Mouse (Mus musculus) forelimb bud, embryonic 11.5 days (tissue): ENCODE data around the gene Il15ra.

Source experiments
- DNase-seq: peaks from one replicate; pipeline ENCODE4 v3.0.0-alpha.2; 2012; ENCODE audit warnings: low read depth, low spot score

Gene Il15ra

DNA sequence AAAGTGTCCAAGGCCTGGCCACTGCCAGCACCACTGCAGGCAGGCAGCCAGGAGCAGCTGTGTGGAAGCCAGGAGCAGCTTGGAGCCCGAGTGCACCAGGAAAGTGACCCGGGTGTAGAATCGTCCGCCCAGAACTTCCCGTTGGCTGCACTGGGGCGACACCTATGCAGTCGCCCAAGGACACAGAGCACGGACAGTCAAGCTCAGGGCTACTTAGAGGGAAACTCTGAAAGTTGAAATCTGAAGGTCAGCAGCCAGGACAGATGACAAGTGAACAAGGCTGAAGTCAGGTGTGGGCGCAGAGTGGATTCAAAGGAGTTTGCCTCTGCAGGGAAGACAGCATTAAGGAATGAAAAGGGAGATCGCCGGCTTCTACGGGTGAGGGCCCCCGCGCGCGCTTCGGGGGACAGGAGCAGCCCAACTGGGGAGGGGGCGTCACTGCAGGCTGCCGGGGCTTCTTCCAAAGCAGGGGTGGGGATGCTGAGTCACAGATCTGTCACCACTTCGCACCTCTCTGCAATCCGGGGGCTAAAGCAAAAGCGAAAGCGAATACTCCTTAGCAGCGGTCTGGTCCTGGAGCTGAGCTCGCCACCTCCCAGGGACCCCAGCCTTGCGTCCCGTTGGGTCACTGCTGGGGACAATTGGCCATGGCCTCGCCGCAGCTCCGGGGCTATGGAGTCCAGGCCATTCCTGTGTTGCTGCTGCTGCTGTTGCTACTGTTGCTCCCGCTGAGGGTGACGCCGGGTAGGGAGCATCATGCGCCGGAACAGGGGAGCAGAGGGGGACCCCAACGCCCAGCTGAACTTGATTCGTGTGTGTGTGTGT is at the start of gene Il15ra:
TSS of gene Il15ra (plus strand) at position 90 of the 825 bp plus-strand sequence.
- peak; percentile 23 for DNase-seq

DNA sequence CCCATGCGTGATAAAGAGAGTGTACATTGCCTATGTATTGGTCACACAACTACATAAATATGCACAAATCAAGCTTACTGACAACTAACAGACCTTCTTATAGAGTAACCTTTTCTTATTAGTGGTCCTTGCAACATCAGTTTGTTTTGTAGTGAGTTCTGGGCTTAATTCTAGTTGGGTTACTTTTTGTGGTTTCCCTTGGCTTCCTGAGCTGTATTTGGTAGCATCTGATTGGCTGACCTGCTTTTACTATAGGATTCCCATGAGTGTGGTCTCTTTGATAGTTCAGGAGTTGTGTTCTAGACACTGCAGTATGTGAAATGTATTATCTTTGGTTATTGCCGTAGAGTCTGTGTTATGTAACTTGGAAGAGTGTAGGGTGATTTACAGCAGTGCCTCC is 47.5 kb upstream of the Il15ra start:
- DNase-seq: no peak

DNA sequence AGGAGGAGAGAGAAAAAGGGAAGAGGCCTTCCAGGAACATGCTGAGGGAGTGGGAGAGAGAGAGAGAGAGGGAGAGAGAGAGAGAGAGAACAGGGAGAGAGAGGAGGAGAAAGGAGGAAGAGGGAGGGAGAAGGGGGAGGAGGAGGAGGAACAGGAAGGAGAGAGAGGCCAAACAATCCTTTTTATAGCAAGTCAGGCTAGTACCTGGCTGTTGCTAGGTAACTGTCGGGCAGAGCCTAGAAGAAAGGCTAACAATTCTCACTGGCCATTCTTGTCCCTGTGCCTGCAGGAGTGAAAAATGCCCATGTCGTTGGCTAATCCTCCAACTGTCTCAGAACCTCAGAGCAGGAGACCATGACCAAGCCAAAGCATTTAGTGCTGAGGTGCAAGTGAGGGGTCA is 45.8 kb upstream of the Il15ra start:
- no peak for DNase-seq

DNA sequence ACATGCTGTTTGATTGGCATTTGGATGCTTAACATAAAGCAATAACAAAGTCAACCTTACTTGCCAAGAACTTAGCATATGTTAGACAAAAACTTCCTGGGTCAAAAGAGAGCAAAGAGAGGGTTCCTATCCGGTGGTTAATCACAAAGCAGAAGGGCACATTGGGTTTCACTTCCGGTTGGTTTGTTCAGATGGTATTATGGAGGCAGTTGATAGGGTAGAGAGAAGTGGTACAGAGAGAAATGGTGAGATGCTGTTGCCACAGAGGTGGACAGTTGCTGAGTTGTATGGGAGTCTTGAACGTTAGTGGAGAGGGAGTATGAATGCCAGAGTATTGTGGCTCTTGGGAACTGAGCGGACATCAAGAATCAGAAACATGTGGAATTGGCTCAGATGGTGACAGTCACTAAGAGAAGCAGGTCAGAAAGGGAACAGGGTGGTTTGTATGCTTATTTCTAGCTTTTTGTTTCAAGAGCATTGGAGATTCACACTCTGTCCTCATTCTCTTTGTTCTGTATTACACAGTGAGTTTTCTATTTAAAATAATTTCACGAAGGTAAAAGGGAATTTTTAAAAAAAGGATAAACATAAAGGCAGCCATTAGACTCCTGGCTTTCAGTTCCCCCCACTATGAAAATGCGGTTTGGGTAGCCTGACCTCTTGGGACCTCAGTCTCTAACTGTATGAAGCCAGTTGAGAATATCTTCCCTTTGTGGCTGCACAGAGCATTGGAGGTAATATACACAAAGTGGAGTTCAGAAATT is 42.8 kb upstream of the Il15ra start:
- no peak for DNase-seq

DNA sequence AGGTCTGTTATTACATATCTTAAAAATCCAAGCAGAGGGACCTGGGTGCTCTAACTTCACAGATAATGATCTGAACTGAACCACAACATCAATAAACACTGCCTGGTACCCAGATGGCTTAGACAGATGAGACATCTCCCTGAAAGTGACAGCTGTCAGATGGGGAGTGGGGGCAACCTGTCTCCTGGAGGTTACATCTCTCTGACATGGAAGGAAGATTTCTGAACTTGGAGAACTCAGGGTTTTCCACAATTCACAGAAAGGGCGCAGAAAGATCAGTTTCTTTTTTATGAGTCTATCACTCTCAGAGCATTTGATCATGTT is 42.2 kb upstream of the Il15ra start:
- no peak for DNase-seq

DNA sequence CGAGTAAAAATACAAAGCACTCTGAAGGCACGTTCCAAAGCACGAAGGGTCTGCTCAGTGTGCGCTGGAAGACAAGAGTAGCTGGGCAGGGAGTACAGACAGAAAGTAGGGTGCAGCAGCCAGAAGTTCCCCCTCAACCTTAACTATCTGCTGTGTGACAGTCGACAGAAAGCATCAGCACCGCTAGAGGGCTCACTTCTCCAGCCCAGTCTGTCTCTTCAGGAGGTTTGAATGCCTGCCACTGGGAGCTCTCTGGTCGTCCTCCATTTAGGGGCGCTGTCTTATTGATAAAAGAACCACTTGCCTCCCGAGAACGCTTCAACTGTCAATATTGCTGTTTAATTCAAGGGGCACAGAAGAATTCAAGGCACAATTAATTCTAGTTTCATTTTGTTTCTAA is 41.1 kb upstream of the Il15ra start:
- peak; percentile 61 for DNase-seq

DNA sequence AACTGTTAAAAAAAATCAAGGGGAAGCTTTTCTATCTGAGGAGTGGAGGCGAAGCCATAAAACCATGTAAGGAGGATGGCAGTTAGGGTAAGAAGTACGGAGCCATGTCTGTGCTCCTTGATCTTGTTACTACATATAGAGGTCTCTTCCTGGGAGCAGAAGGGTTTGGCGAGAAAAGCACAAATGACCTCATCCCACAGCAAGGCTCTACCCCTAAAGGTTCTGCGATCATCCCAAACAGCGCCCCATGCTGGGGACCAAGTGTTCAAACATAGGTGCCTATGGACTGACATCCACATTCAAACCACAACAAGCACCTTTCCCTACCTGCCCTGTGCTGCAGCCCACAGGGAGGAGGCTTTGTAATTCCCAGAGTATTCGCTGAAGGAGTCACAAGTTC is 40.7 kb upstream of the Il15ra start:
- no peak for DNase-seq

DNA sequence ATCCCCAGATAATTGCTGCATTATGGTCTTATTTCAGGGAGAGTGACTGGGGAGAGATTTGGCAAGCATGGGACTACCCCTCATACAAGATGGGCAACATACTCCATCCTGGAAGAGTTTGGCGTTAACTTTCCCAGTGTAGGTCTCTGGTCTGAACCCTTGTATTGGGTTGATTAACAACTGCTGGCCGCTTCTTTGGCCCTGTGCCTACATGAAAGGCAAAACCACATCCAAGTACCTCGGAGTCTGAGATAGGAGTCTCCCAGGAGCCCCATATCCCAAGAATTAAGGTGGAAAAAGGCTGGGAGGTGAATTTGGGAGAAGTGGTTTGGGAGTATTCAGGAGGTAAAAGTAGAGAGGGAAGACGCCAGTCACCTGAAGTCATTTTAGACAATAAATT is 40.3 kb upstream of the Il15ra start:
- no peak for DNase-seq

DNA sequence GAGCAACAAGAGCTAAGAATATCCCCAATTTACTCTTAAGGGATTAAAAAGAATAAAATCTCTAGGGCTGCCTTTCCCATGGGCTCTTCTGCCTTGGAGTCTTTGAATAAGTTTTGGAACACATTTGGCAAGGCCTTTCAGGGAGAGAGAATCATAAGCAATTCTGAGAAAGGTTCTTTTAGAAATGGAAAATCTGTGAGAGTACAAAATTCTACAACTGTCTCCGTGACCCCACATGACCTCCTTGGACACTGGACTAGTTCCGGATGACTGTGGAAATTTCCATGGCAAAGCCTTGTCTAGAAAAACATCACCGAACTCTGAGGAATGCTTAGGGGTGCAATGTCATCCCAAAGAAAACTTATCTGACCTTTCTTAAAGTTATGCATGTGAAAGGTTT is 39.8 kb upstream of the Il15ra start:
- no peak for DNase-seq

DNA sequence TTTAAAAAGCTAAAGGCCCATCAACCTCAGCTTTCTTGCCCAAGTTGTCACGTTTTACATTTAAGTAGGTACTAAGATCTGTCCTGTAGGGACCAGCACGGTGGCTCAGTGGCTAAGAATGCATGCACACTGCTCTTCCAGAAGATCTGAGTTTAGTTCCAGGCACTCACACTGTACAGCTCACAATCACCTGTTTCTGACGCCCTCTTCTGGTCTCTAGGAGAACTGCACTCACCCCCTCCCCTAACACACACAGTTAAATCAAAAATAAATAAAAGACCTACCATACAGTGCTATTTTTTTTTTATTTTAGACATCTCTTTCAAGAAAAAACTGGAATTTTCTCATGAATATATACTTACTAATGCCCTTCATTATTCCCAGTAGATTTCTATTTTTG is 32.9 kb upstream of the Il15ra start:
- DNase-seq: no peak

DNA sequence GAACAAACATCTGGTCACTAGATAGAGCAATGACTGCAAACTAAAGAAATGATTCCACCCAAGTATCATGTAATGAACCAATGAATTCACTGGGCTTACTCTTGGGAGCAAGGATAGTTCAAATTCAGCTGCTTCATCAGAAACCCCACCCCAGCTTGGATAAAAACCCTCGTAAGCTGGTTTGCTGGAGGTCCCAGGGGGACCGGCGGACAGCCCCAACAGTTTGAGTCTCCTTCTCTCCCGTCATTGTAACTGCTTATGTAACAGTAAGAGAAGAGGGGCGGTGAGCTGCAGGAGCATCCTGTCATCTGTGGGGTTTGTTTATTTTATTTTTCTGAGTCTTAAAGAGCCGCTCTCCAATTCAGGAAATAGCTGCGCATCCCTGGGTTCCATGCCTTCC is 25.5 kb upstream of the Il15ra start:
- no peak for DNase-seq

DNA sequence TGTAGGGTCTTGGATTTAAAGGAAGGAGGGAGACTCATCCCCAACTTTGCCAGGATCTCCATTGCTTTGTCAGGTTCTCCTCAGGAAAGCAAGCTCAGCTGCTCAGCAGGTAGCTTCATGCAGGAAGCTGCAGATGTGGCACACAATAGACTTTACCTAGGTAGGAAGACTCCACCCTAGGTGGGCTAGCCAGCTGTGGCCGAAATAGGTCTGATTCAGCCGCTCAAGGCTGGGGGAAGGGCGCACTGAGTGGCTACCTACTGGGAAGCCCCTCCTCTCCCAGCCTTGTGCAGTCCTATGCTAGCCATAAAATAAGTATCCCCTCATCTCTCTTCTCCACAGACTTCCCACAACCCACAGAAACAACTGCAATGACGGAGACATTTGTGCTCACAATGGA is 22.4 kb upstream of the Il15ra start:
- DNase-seq: no peak

DNA sequence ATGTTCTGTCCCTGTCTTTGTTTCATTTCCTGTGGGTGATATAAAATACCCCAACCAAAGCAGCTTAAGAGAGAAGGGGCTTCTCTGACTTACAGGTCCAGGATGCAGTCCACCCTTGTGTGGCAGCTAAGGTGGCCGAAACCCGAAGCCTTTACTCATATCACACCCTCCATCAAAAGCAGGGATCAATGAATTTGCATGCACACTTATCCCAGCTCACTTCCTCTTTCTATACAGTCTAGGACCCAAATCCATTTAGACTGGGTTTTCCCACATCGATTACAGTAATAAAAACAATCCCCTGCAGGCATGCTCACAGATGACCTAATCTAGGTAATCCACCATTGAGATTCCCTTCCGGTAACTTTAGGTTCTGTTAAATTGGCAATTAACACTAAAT is 18.6 kb upstream of the Il15ra start:
- no peak for DNase-seq

DNA sequence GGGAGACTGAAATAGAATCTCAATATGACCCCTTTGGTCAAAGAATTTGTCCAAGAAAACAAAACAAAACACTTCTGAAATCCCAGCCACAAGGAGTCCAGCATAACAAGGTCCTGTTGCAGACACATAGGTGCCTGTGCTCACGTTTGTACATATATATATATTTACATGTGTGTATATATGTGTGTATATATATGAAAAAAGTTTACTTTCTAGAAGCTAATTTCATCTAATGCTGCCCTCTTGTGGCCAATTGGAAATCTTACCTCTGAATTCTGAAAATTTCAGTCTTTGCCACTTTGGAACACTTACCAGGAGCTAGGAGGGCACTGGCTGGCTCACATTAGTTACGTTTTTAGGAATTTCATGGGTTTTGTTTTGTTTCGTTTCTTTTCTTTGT is 17.7 kb upstream of the Il15ra start:
- DNase-seq: peak; percentile 19

DNA sequence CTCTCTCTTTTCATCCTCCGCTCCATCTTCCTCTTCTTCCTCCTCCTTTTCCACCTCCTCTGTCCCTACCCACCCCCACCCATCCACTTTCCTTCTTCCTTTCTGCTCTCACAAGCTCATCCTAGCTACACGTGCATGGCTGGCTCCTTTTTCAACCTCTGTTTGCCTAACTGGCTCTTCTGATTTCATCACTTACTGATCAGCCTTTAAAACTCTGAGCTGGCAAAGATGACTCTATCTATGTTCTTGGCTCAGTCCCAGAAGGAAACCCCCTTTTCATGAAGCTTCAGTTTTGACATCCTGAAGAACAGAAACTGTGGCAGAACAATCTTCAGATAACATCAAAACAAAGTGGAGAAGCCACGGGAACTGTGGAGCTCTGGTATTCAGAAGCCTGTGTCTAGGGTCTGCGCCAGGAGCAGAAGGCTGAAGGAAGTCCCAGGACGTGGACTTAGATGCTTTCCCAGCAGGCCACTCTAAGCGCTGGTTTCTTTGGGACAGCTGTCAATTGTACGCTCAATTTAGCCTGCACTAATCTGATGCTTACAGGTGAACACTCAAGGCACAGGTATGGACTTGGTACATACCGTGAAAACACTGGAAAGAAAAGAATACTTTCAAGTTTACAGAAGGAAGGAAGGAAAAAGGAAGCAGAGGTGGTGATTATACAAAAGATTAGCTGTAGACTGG is 14.7 kb upstream of the Il15ra start:
- no peak for DNase-seq

DNA sequence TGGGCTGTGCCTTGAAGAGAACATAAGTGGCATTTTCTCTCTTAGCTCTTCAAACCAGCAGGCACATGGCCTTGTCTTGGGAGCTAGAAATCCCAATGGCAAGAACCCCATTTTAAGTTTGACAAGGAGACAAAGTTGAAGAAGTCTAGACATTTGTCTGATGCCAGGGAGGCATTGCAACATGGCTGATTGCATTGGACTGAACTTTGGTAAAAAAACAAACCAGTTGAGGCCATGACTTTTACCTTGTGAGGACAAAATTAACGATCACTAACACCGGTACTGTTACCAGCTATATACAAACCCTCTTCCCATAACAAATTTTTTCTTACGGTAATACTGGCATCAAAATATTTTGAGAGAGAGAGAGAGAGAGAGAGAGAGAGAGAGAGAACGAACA is 11.7 kb upstream of the Il15ra start:
- no peak for DNase-seq

DNA sequence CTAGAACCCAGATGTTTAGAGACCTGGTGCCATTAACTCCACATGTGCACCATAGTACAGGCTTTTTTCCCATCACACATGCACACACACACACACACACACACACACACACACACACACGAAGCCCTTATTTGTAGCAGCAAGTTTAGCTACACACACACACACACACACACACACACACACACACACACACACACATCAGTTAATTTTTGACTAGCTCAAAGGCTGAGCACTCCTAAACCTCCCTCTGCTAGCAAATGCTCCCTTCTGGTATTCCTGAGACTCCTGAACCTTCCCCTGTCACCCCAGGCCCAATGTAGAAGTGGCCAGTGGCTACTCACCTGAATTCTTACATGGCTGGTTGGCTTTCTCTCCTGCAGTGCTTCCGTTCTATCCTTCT is 11.0 kb upstream of the Il15ra start:
- DNase-seq: no peak

DNA sequence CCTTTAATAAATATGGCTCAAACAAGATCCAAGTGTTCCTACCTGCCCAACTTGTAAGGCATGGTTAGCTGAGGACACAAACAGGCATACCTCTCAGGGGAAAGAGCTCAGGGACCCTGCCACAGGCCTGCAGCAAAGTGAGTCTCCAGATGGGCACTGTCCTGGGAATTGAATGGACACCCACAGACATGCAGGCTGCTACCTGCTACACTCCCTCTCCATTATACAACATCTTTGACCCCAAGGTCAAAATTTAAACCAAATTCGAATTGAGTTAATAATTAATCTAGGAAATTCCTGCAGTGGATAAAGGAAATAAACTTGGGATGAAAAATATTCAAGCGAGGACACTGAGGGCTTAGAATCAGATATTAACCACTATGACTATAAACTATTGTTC is 9.2 kb upstream of the Il15ra start:
- no peak for DNase-seq

DNA sequence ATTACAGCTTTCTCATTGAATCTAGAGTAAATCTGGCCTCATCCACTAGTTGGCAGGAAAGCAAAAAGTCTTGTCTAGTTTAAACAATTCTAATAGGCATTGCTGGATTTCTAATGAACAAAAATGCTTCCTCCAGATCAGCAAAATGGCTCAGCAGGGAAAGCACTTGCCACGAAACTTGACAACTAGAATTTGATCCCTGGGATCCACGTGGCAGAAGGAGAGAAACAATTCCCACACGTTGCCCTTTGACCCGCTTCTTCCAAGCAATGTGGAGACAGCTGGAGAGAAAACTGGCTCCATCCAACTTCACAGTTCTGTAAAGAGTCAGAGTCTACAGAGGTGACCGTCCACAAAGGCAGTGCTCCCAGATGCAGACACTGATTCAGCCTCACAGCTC is 6.1 kb upstream of the Il15ra start:
- DNase-seq: no peak

DNA sequence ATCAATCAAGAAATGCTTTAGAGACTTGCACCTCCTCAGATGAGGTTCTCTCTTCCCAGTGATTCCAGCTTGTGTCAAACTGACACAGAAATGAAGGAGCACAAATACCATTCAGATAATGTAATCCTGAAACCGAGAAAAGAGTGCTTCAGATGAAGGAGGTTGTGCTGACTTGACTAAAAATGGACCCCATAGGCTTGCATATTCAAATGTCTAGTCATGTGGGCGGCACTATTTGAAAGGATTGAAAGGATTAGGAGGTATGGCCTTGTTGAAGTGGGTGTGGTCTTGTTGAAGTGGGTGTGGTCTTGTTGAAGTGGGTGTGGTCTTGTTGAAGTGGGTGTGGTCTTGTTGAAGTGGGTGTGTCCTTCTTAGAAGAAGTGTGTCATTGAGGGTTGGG is 5.2 kb upstream of the Il15ra start:
- no peak for DNase-seq

DNA sequence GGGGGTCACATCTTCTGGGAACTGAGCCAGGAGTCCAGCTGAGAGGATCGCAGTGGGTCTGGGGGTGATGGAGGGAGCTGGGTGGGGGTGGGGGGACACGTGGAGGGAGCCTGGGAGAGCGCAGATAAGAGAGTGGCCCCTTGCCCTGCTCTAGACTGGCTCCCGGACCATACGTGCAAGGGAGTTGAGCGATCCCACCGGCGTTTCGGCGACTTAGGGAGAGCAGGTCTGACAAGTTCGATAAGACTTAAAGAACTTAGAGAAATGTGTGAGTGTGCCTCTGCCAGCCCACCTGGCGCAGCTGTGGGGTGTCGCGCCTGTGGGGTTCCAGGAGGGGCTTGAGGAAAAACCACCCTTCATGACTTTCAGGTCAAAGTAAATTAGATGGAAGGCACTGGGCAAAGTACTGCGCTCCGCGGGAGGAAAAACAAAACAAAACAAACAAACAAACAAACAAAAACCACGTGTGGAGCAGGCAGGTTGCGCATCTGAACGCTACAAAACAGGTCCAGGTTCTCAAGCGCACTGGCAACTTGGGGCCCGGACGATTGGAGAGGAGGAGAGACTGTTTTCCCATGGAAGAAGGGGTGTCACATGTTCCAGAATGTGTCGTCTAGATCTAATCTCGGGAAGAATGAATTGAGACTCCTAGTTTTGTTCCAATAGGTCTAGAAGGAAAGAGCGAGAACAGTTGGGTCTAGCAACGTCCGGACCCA is 1.1 kb downstream of the Il15ra start:
- DNase-seq: peak; percentile 3

DNA sequence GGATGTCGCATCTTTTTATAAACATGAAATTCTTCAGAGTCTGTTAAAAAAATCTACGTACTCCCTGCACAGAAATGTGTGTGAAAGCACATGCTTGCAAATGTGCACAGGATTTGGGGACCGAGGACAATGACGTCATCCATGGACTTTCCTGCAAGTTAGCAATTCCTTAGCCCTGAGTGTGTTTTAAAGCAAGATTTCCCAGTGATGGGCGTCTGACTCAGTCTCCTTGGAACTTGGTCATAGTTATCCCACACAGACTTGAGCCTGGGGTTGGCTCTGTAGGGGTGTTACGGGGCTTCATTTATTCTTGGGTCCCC is 1.6 kb downstream of the Il15ra start:
- DNase-seq: no peak
